Mouse (Mus musculus): ENCODE data around the gene Gm6034. TPM values are rescaled to one million over a fixed set of nuclear protein-coding genes. Genes with fewer than 3 reads are reported as not detected.
"Not testable (repeated sequence)": the region's sequence is repeated elsewhere in the genome, so short reads cannot be mapped to it uniquely, and the experiment has no call there.

The Gm6034 gene
- polyA plus RNA-seq, 1 experiment from 2014 or later, result not detected

DNA sequence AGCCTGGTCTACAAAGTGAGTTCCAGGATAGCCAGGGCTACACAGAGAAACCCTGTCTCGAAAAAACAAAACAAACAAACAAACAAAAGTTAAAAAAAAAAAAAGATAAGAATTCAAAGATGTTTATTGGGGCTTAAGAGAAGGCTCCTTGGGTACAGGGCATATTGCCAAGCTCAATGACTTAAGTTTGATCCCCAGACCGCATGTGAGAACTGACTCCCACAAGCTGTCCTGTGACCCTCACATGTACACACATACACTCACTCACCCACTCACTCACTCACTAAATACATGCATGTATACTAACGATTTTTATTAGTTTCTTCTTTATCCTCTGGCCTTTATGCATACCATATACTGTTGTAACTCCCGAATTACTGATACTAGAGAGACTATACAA lies 42.4 kb upstream of the Gm6034 start:
- Histone ChIP-seq H3K36me3 (ENCODE audit: control insufficient read depth, insufficient read depth) (peaks cover 7% of the 10 kb centered on the region), H3K4me2 (ENCODE audit: low read depth, low read length) (peak overlapping the region; percentile 64), H3K4me1 (ENCODE audit: control insufficient read depth, low read depth, low read length) (peaks cover 73% of the 10 kb centered on the region), H3K27ac (ENCODE audit: low read length) (peak overlapping the region; percentile 98), H3K27me3 (ENCODE audit: control insufficient read depth, insufficient read depth, low read depth, low read length) (no peaks in the 10 kb centered on the region), H3K4me3 (ENCODE audit: low read depth, low read length) (peak overlapping the region; percentile 62), H3K9me3 (replicated peaks; ENCODE audit: control insufficient read depth, low read length) (peaks cover 10% of the 10 kb centered on the region), H3K9ac (ENCODE audit: low read depth, low read length) (no peak overlapping the region)
- ATAC-seq (ENCODE audit: low read depth), result no peak
- 70% methylated on average over 4 of the region's 4 CpGs for WGBS (ENCODE audit: insufficient replicate concordance)

GRCm38 (mm10) chr17:36001121-36001897 lies 41.5 kb upstream of the Gm6034 start:
- ATAC-seq (ENCODE audit: low read depth), result peak; percentile 42
- Histone ChIP-seq H3K27me3 (ENCODE audit: control insufficient read depth, insufficient read depth, low read depth, low read length) (no peaks in the 10 kb centered on the region), H3K27ac (ENCODE audit: low read length) (peak overlapping the region; percentile 98), H3K9ac (ENCODE audit: low read depth, low read length) (peak overlapping the region; percentile 48), H3K4me1 (ENCODE audit: control insufficient read depth, low read depth, low read length) (peaks cover 64% of the 10 kb centered on the region), H3K9me3 (replicated peaks; ENCODE audit: control insufficient read depth, low read length) (peaks cover 10% of the 10 kb centered on the region), H3K4me2 (ENCODE audit: low read depth, low read length) (peak overlapping the region; percentile 63), H3K4me3 (ENCODE audit: low read depth, low read length) (peak overlapping the region; percentile 24), H3K36me3 (ENCODE audit: control insufficient read depth, insufficient read depth) (peaks cover 13% of the 10 kb centered on the region)
- 77% methylated on average over 12 of the region's 12 CpGs for WGBS (ENCODE audit: insufficient replicate concordance)

- H3K4me2 ChIP-seq (ENCODE audit: low read depth, low read length), result peak overlapping the region; percentile 63
- peaks cover 20% of the 10 kb centered on the region for H3K36me3 ChIP-seq (ENCODE audit: control insufficient read depth, insufficient read depth)
- WGBS (ENCODE audit: insufficient replicate concordance), result 42% methylated on average over 6 of the region's 6 CpGs
Observed at GRCm38 (mm10) chr17:36001966-36002365, 40.8 kb upstream of the Gm6034 start.

DNA sequence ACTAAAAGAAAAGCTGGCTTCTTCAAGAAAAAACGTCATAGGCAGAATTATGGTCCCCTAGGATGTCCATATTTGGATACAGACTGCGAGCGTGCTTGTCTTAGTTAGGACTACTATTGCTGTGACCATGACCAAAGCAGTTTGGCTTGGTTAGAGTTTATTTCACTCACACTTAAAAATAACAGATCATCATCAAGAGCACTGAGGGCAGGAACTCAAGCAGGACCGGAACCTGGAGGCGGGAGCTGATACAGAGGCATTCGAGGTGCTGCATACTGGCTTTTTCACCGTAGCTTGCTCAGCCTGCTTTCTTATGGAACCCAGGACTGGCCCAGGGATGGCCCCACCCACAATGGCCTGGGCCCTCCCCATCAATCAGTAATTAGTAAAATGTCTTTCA lies 39.4 kb upstream of the Gm6034 start:
- peaks cover 12% of the 10 kb centered on the region for H3K9me3 ChIP-seq (replicated peaks; ENCODE audit: control insufficient read depth, low read length)
- H3K27me3 ChIP-seq (ENCODE audit: control insufficient read depth, insufficient read depth, low read depth, low read length), result no peaks in the 10 kb centered on the region
- WGBS (ENCODE audit: insufficient replicate concordance), result 88% methylated on average over 7 of the region's 7 CpGs
- H3K4me1 ChIP-seq (ENCODE audit: control insufficient read depth, low read depth, low read length), result peaks cover 49% of the 10 kb centered on the region
- H3K4me2 ChIP-seq (ENCODE audit: low read depth, low read length), result no peak overlapping the region
- no peak overlapping the region for H3K9ac ChIP-seq (ENCODE audit: low read depth, low read length)
- no peak for ATAC-seq (ENCODE audit: low read depth)
- H3K27ac ChIP-seq (ENCODE audit: low read length), result peak overlapping the region; percentile 10; the same call in 1 of the 2 replicates
- H3K4me3 ChIP-seq (ENCODE audit: low read depth, low read length), result no peak overlapping the region
- H3K36me3 ChIP-seq (ENCODE audit: control insufficient read depth, insufficient read depth), result peaks cover 21% of the 10 kb centered on the region

More at GRCm38 (mm10) chr17:36001966-36002365, 40.8 kb upstream of the Gm6034 start:
- Histone ChIP-seq H3K9ac (ENCODE audit: low read depth, low read length) (peak overlapping the region; percentile 48), H3K9me3 (replicated peaks; ENCODE audit: control insufficient read depth, low read length) (peaks cover 12% of the 10 kb centered on the region), H3K4me1 (ENCODE audit: control insufficient read depth, low read depth, low read length) (peaks cover 61% of the 10 kb centered on the region), H3K27ac (ENCODE audit: low read length) (peak overlapping the region; percentile 98), H3K27me3 (ENCODE audit: control insufficient read depth, insufficient read depth, low read depth, low read length) (no peaks in the 10 kb centered on the region), H3K4me3 (ENCODE audit: low read depth, low read length) (peak overlapping the region; percentile 36)
- ATAC-seq (ENCODE audit: low read depth), result peak; percentile 80

- not testable (repeated sequence) for H3K4me2 ChIP-seq (ENCODE audit: low read depth, low read length); H3K4me3 ChIP-seq (ENCODE audit: low read depth, low read length); ATAC-seq (ENCODE audit: low read depth); H3K27ac ChIP-seq (ENCODE audit: low read length); H3K9ac ChIP-seq (ENCODE audit: low read depth, low read length); H3K27me3 ChIP-seq (ENCODE audit: control insufficient read depth, insufficient read depth, low read depth, low read length)
- H3K9me3 ChIP-seq (replicated peaks; ENCODE audit: control insufficient read depth, low read length), result peaks cover 12% of the 10 kb centered on the region
- WGBS (ENCODE audit: insufficient replicate concordance), result 84% methylated on average over 7 of the region's 7 CpGs
- peaks cover 21% of the 10 kb centered on the region for H3K36me3 ChIP-seq (ENCODE audit: control insufficient read depth, insufficient read depth)
- H3K4me1 ChIP-seq (ENCODE audit: control insufficient read depth, low read depth, low read length), result peaks cover 40% of the 10 kb centered on the region
Observed at GRCm38 (mm10) chr17:36004409-36004808, 38.4 kb upstream of the Gm6034 start.

DNA sequence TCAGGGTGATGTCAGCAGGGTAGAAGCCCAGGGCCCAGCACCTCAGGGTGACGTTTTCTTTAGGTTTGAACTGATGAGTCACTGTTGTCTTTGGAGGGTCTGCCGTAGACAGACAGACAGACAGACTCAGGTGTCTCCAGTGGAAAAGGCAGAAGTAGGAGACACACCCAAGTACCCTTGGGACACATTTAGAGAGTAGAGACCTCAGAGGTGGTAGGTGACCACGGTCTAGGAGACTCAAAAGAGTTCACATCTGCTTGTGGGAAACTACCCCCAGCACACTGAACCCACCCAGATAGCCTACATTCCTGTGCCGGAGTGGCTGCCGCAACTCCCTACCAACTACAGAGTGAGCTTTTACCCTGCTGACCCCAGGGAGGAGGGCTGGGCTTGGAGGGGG lies 27.8 kb upstream of the Gm6034 start:
- Histone ChIP-seq H3K4me2 (ENCODE audit: low read depth, low read length) (no peak overlapping the region), H3K27me3 (ENCODE audit: control insufficient read depth, insufficient read depth, low read depth, low read length) (no peaks in the 10 kb centered on the region), H3K9me3 (replicated peaks; ENCODE audit: control insufficient read depth, low read length) (no peaks in the 10 kb centered on the region), H3K27ac (ENCODE audit: low read length) (no peak overlapping the region), H3K4me1 (ENCODE audit: control insufficient read depth, low read depth, low read length) (peaks cover 19% of the 10 kb centered on the region), H3K9ac (ENCODE audit: low read depth, low read length) (no peak overlapping the region), H3K4me3 (ENCODE audit: low read depth, low read length) (no peak overlapping the region), H3K36me3 (ENCODE audit: control insufficient read depth, insufficient read depth) (peaks cover 34% of the 10 kb centered on the region)
- WGBS (ENCODE audit: insufficient replicate concordance), result 87% methylated on average over 5 of the region's 5 CpGs
- ATAC-seq (ENCODE audit: low read depth), result no peak

DNA sequence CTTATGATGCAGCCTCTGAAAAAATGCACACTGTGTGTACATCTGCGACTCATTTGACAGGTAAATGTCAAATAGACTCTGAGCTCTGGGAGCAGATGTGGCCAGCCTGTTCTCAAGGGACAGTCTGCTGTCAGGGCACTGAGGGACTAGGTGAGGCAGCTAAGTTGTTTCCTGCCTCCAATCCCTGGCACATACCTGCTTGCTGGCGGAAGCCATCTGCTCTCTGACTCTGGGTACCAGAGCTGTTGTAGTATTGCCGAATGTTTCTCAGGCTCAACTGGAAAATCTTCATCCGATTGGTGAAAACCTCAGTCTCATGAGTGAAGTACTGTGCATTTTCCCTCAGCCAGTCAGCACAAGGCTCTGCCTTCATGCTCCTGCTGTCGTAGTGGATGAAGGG lies 25.7 kb upstream of the Gm6034 start:
- Histone ChIP-seq H3K36me3 (ENCODE audit: control insufficient read depth, insufficient read depth) (peaks cover 34% of the 10 kb centered on the region), H3K4me1 (ENCODE audit: control insufficient read depth, low read depth, low read length) (peaks cover 37% of the 10 kb centered on the region), H3K27ac (ENCODE audit: low read length) (no peak overlapping the region), H3K4me2 (ENCODE audit: low read depth, low read length) (no peak overlapping the region), H3K27me3 (ENCODE audit: control insufficient read depth, insufficient read depth, low read depth, low read length) (no peaks in the 10 kb centered on the region), H3K4me3 (ENCODE audit: low read depth, low read length) (no peak overlapping the region), H3K9ac (ENCODE audit: low read depth, low read length) (no peak overlapping the region), H3K9me3 (replicated peaks; ENCODE audit: control insufficient read depth, low read length) (no peaks in the 10 kb centered on the region)
- 78% methylated on average over 5 of the region's 5 CpGs for WGBS (ENCODE audit: insufficient replicate concordance)
- ATAC-seq (ENCODE audit: low read depth), result no peak

- Histone ChIP-seq H3K9me3 (replicated peaks; ENCODE audit: control insufficient read depth, low read length) (no peaks in the 10 kb centered on the region), H3K4me2 (ENCODE audit: low read depth, low read length) (peak overlapping the region; percentile 76), H3K4me3 (ENCODE audit: low read depth, low read length) (peak overlapping the region; percentile 65), H3K9ac (ENCODE audit: low read depth, low read length) (peak overlapping the region; percentile 73), H3K27me3 (ENCODE audit: control insufficient read depth, insufficient read depth, low read depth, low read length) (no peaks in the 10 kb centered on the region), H3K36me3 (ENCODE audit: control insufficient read depth, insufficient read depth) (peaks cover 33% of the 10 kb centered on the region), H3K4me1 (ENCODE audit: control insufficient read depth, low read depth, low read length) (peaks cover 52% of the 10 kb centered on the region), H3K27ac (ENCODE audit: low read length) (peak overlapping the region; percentile 97)
- peak; percentile 25 for ATAC-seq (ENCODE audit: low read depth)
- WGBS (ENCODE audit: insufficient replicate concordance), result 30% methylated on average over 2 of the region's 2 CpGs
Observed at GRCm38 (mm10) chr17:36018979-36019378, 23.8 kb upstream of the Gm6034 start.

DNA sequence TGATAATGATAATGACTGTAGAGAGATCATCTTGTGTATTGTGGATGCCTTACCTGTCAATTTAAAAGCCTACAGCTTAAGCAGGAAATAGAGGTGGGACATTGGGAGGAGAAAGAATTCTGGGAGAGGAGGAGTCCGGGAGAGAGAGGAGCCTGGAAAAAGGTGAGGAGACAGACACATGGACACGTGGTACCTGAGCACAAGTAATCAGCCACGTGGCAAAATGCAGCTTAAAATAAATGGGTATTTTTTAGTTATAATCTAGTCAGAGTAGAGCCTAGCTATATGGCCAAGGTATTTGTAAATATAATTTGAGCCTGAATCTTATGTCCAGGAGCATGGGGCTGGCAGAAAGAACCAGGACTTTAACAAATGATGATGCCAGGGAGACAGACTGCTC lies 23.2 kb upstream of the Gm6034 start:
- Histone ChIP-seq H3K4me3 (ENCODE audit: low read depth, low read length) (peak overlapping the region; percentile 65), H3K9ac (ENCODE audit: low read depth, low read length) (peak overlapping the region; percentile 73), H3K36me3 (ENCODE audit: control insufficient read depth, insufficient read depth) (peaks cover 28% of the 10 kb centered on the region), H3K27me3 (ENCODE audit: control insufficient read depth, insufficient read depth, low read depth, low read length) (no peaks in the 10 kb centered on the region), H3K9me3 (replicated peaks; ENCODE audit: control insufficient read depth, low read length) (no peaks in the 10 kb centered on the region), H3K27ac (ENCODE audit: low read length) (peak overlapping the region; percentile 97), H3K4me1 (ENCODE audit: control insufficient read depth, low read depth, low read length) (peaks cover 58% of the 10 kb centered on the region), H3K4me2 (ENCODE audit: low read depth, low read length) (peak overlapping the region; percentile 76)
- 53% methylated on average over 3 of the region's 3 CpGs for WGBS (ENCODE audit: insufficient replicate concordance)
- no peak for ATAC-seq (ENCODE audit: low read depth)
